Mouse (Mus musculus): Measurements from ENCODE around the gene Miox.

The Miox gene

DNA sequence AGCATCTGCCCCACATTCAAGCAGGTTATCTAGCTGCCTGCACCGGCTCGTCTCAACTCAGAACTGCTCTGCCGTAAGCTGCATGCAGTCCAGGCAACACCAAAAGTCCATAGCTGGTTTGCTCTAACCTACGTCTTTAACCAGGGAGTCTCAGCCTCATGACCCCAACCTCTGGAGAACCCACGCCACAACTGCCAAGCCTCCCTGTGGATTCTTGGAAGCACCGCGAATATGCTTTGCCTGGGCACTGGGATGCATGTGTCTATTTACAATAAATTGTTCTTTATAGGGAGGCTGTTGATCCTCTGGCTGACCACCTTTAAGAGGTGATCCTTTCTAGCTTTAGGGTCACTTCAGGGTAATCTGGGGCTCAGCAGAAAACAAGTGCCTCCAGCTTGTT, 38.3 kb downstream of the Miox start:
- no peak for DNase-seq

DNA sequence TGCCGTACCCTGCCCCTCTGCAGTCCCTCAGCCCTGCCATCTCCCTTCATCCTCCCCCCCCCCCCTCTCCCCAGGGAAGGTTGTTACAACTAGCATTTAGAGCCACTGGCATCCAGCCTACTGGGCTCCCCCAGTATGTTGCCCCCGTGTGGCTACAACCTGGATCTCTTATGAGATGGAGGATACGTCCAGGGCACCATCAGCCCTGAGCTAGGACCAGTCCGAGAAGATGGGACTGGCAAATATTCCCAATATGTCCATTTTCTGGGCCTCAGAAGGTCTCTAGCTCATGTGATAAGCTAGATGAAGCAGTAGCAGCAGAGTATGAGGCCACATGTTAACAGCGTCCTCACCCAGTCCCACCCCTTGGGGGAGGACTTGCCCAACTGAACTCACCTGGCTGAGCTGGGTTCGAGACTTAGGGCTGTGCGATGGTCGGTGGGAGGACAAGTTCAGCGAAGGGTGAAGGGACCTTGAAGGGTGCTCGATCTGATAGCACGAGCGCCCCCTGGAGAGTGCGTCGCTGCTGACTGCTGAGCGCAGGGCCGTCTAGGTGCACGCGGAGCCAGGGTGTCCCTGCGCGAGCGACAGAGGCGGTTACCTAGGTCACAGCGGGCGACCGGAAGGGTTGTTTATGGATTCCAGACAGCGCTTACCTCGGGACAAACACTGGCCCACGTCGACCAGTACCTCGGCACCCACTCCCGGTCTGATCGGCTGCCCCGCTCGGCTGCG, 39.0 kb downstream of the Miox start:
- DNase-seq: peak; percentile 88

DNA sequence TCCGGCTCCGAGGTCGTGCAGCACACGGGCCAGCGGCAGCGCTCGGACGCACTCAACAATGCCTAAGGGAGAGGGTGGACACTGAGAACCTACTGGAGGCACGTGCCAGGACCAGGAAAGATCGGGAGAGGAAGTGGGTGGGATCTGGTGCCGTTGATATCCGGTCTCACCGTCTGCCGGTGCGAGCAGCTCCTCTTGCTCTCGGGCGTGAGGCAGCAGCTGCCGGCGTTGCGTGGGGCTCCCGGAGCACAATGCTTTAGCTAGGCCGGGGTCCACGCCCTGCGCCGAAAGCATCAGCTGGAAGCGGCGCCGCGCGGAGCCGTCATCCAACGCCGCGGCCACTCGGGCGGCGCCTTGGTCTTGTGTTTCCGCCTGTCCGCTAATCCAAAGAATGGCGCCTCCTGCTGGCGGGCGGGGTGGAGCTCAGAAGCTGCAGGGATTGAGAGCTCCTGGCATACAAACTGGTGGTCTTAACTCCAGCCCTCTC, 39.6 kb downstream of the Miox start, which contains the start of gene Sco2:
Sco2 (minus strand) TSS at position 85 of the 487 bp plus-strand sequence.
- peak; percentile 98 for DNase-seq

GRCm38 (mm10) chr15:89374340-89374739, 40.1 kb downstream of the Miox start:
- no peak for DNase-seq

DNA sequence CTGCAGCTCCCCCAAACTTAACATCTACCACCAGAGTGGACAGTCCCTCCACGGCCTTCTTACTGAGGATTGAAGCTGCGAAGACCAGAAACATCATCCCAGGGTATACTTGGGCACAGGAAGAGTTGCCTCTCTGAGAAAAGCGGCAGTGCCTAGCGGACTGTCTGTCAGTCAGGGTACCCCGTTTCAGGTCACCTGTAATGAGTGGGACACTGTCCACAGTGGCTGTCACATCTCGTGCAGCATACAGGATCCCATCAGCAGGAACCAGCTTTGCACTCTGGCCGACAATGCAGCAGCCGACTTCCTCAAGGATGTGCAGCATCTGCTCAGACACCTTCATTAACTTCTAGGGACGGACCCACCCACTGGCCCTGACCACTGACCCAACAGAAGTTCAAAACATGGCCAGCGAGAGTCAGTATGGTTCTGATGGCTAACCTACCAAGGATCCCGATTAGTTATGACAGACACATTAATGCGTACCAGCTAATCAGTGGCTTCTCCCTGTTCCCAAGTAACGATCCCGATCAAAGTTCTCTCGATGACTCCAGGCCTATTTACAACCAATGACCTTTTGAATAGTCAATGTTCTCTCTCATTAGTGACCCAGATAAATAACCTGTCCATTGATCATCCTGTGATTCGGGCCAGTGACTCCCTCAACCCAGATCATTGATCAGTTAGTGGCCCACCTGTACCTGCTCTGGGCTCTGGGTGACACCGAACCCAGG, 40.8 kb downstream of the Miox start:
- no peak for DNase-seq

GRCm38 (mm10) chr15:89376040-89376439, 41.8 kb downstream of the Miox start:
- DNase-seq: no peak

- DNase-seq: no peak
These were observed 42.8 kb downstream of the Miox start, which contains the start of gene Tymp for GRCm38 (mm10) chr15:89376957-89377356. Tymp (minus strand) TSS chr15:89377039.

- DNase-seq: no peak
These were observed 43.2 kb downstream of the Miox start for GRCm38 (mm10) chr15:89377362-89377761.

GRCm38 (mm10) chr15:89377938-89378828, 44.0 kb downstream of the Miox start:
- DNase-seq: no peak

DNA sequence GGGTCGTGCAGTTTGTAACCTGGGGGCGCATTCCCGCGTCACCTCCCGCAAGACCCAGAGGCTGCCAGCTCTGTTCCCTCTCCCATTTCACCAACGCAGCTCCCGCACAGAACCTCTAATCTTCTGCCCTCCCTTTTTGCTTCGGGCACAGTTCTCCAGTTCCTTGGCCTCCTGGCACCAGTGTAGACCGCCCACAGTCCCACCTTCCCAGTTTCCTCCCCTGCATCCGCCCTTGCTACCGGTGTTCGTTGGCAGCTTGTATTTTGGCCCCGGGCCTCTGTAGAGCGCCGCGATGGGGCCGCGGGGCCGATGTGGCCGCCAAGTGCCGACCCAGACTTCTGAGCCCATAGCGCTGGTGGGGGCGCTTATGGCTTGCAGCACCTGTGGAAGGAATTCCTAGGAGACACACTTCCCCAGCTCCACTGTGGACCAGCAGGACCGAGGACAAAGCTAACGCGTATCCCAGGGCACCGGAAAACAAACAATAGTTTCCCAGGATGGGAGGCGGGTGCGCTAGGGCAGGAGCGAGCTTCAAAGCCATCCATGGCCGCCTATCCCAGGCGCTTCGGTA, 44.7 kb downstream of the Miox start, which contains the start of gene Odf3b:
Odf3b (minus strand) TSS at position 452 of the 571 bp plus-strand sequence.
- no peak for DNase-seq

GRCm38 (mm10) chr15:89379429-89379828, 45.2 kb downstream of the Miox start:
- no peak for DNase-seq

- DNase-seq: no peak
These were observed 50.4 kb downstream of the Miox start, which contains the start of gene Klhdc7b for GRCm38 (mm10) chr15:89384617-89385016. Klhdc7b (plus strand) TSS chr15:89384917.

All from right cerebral cortex, postnatal 14 days (tissue).